Mouse (Mus musculus): ENCODE results near the gene Kidins220.

Kidins220 gene

GRCm38 (mm10) chr12:25089433-25089832 is 114.7 kb downstream of the Kidins220 start:
- in situ Hi-C loops (cut with MboI, MseI) = loop anchor here (10.0 to 25.0 kb wide), 2 partner anchors 695 to 1198 kb away; no protein-coding TSS in a partner anchor

GRCm38 (mm10) chr12:25092027-25092704 is 117.4 kb downstream of the Kidins220 start:
- in situ Hi-C loops (cut with MboI, MseI) = loop anchor here (5.0 to 25.0 kb wide), 5 partner anchors 325 to 1195 kb away; no protein-coding TSS in a partner anchor

- in situ Hi-C loops (cut with MboI, MseI) = loop anchor here (5.0 to 25.0 kb wide), 5 partner anchors 325 to 1195 kb away; no protein-coding TSS in a partner anchor
These were observed 118.1 kb downstream of the Kidins220 start for GRCm38 (mm10) chr12:25092751-25093211.

GRCm38 (mm10) chr12:25093241-25093774 is 118.6 kb downstream of the Kidins220 start:
- in situ Hi-C loops (cut with MboI, MseI) = loop anchor here (5.0 to 25.0 kb wide), 5 partner anchors 324 to 1194 kb away; no protein-coding TSS in a partner anchor

GRCm38 (mm10) chr12:25094621-25095521 is 120.1 kb downstream of the Kidins220 start:
- in situ Hi-C loops (cut with MboI, MseI) = loop anchor here (5.0 to 25.0 kb wide), 5 partner anchors 322 to 1192 kb away; no protein-coding TSS in a partner anchor

- in situ Hi-C loops (cut with MboI, MseI) = loop anchor here (10.0 to 25.0 kb wide), 3 partner anchors 609 to 1192 kb away; no protein-coding TSS in a partner anchor
These were observed 120.8 kb downstream of the Kidins220 start for GRCm38 (mm10) chr12:25095538-25095937.

- in situ Hi-C loops (cut with MboI, MseI) = loop anchor here (10.0 to 25.0 kb wide), 3 partner anchors 609 to 1191 kb away; no protein-coding TSS in a partner anchor
These were observed 121.4 kb downstream of the Kidins220 start for GRCm38 (mm10) chr12:25095974-25096639.

GRCm38 (mm10) chr12:25096640-25097051 is 121.9 kb downstream of the Kidins220 start:
- in situ Hi-C loops (cut with MboI, MseI) = loop anchor here (10.0 to 25.0 kb wide), 3 partner anchors 608 to 1191 kb away; no protein-coding TSS in a partner anchor

- in situ Hi-C loops (cut with MboI, MseI) = loop anchor here (10.0 to 25.0 kb wide), 3 partner anchors 608 to 1190 kb away; no protein-coding TSS in a partner anchor
These were observed 122.2 kb downstream of the Kidins220 start, which contains the start of gene Id2 for GRCm38 (mm10) chr12:25097052-25097209. Id2 (minus strand) TSS chr12:25097140.

GRCm38 (mm10) chr12:25097210-25098160 is 122.8 kb downstream of the Kidins220 start:
- in situ Hi-C loops (cut with MboI, MseI) = loop anchor here (10.0 to 25.0 kb wide), 3 partner anchors 607 to 1190 kb away; no protein-coding TSS in a partner anchor

- in situ Hi-C loops (cut with MboI, MseI) = loop anchor here (10.0 to 25.0 kb wide), 3 partner anchors 607 to 1189 kb away; no protein-coding TSS in a partner anchor
These were observed 123.4 kb downstream of the Kidins220 start for GRCm38 (mm10) chr12:25098161-25098550.

GRCm38 (mm10) chr12:25098561-25099312 is 124.0 kb downstream of the Kidins220 start:
- in situ Hi-C loops (cut with MboI, MseI) = loop anchor here (10.0 to 25.0 kb wide), 3 partner anchors 606 to 1189 kb away; no protein-coding TSS in a partner anchor

- in situ Hi-C loops (cut with MboI, MseI) = loop anchor here (10.0 to 25.0 kb wide), 3 partner anchors 606 to 1188 kb away; no protein-coding TSS in a partner anchor
These were observed 124.5 kb downstream of the Kidins220 start for GRCm38 (mm10) chr12:25099313-25099562.

GRCm38 (mm10) chr12:25099563-25100408 is 125.1 kb downstream of the Kidins220 start:
- in situ Hi-C loops (cut with MboI, MseI) = loop anchor here (10.0 to 25.0 kb wide), 3 partner anchors 605 to 1188 kb away; no protein-coding TSS in a partner anchor

GRCm38 (mm10) chr12:25100411-25101217 is 125.9 kb downstream of the Kidins220 start:
- in situ Hi-C loops (cut with MboI, MseI) = no loop called here

GRCm38 (mm10) chr12:25101389-25101788 is 126.7 kb downstream of the Kidins220 start:
- in situ Hi-C loops (cut with MboI, MseI) = no loop called here

GRCm38 (mm10) chr12:25103911-25104310 is 129.2 kb downstream of the Kidins220 start:
- in situ Hi-C loops (cut with MboI, MseI) = no loop called here
